Mouse (Mus musculus) MEL (cell line): ENCODE data around the gene Pgam5. TPM values are rescaled to one million over a fixed set of nuclear protein-coding genes. Genes with fewer than 3 reads are reported as not detected.

ENCODE experiments used
- DNase-seq: peaks from one replicate; pipeline ENCODE4 v3.0.0; 2011; ENCODE audit warnings: low read depth, low spot score
- H3K27ac ChIP-seq: 2 replicates; pipeline ENCODE4 v1.5.1; 2012; ENCODE audit warnings: low read depth, mild to moderate bottlenecking, control low read depth, low read length, moderate library complexity; ENCODE audit not compliant: control insufficient read depth
- H3K27me3 ChIP-seq, 2 experiments: fragments of 150-350 bp in 1 of 2; sonication (generic) in 1 of 2; 2 replicates each; pipeline ENCODE4 v1.6.1; 2012; ENCODE audit warnings: low read length in 2 of 2, mild to moderate bottlenecking in 2 of 2, improper control_type of control experiment in 1 of 2, moderate library complexity in 1 of 2; ENCODE audit not compliant: insufficient read depth in 2 of 2, control insufficient read depth in 1 of 2
- H3K36me3 ChIP-seq, 2 experiments: 2 replicates each; pipeline ENCODE4 v1.6.1; 2012 to 2014; ENCODE audit warnings: low read length in 2 of 2, improper control_type of control experiment in 1 of 2, inconsistent platforms in 1 of 2, mild to moderate bottlenecking in 1 of 2; ENCODE audit not compliant: insufficient read depth in 2 of 2, control insufficient read depth in 1 of 2
- H3K4me1 ChIP-seq, 2 experiments: fragments of 150-350 bp in 1 of 2; sonication (generic) in 1 of 2; 2 replicates each; pipeline ENCODE4 v1.6.1; 2012; ENCODE audit warnings: low read length in 2 of 2, improper control_type of control experiment in 1 of 2, mild to moderate bottlenecking in 1 of 2; ENCODE audit not compliant: insufficient read depth in 2 of 2, control insufficient read depth in 1 of 2
- H3K4me3 ChIP-seq, 2 experiments: fragments of 150-350 bp in 1 of 2; sonication (generic) in 1 of 2; 2 replicates each; pipeline ENCODE4 v1.5.1; 2012; ENCODE audit warnings: low read depth in 2 of 2, low read length in 2 of 2, mild to moderate bottlenecking in 2 of 2, moderate library complexity in 2 of 2, control low read depth in 1 of 2, improper control_type of control experiment in 1 of 2; ENCODE audit not compliant: control insufficient read depth in 1 of 2, insufficient read depth in 1 of 2
- H3K79me2 ChIP-seq: 2 replicates; pipeline ENCODE4 v1.6.1; 2012; ENCODE audit warnings: mild to moderate bottlenecking, low read length, moderate library complexity; ENCODE audit not compliant: control insufficient read depth, poor library complexity, insufficient read depth
- H3K9ac ChIP-seq: 2 replicates; pipeline ENCODE4 v1.6.1; 2012; ENCODE audit warnings: low read depth, mild to moderate bottlenecking, control low read depth, low read length, moderate library complexity; ENCODE audit not compliant: control insufficient read depth, poor library complexity, severe bottlenecking
- H3K9me3 ChIP-seq: fragments of 150-350 bp; sonication (generic); replicated peaks from 2 replicates; pipeline ENCODE4 v1.6.1; 2012; ENCODE audit warnings: mild to moderate bottlenecking, low read length, improper control_type of control experiment, moderate library complexity; ENCODE audit not compliant: insufficient read depth
- CHD1 ChIP-seq: IDR thresholded peaks from 2 replicates; pipeline ENCODE4 v1.6.1; 2012; ENCODE audit warnings: low read depth, mild to moderate bottlenecking, inconsistent platforms, low read length, improper control_type of control experiment
- CHD2 ChIP-seq: IDR thresholded peaks from 2 replicates; pipeline ENCODE4 v1.6.1; 2011; ENCODE audit warnings: low read length, improper control_type of control experiment
- CTCF ChIP-seq, 3 experiments: IDR thresholded peaks in 2 of 3; conservative IDR thresholded peaks in 1 of 3; 2 replicates each; pipeline ENCODE4 v1.5.1; 2011 to 2012; ENCODE audit warnings: low read length in 3 of 3, low read depth in 2 of 3, mild to moderate bottlenecking in 2 of 3, improper control_type of control experiment in 1 of 3, inconsistent platforms in 1 of 3, mixed read lengths in 1 of 3, moderate library complexity in 1 of 3; ENCODE audit not compliant: control insufficient read depth in 1 of 3, insufficient read depth in 1 of 3, poor library complexity in 1 of 3, severe bottlenecking in 1 of 3
- ELF1 ChIP-seq: IDR thresholded peaks from 2 replicates; pipeline ENCODE4 v1.6.1; 2014; ENCODE audit warnings: low read depth, mild to moderate bottlenecking, inconsistent platforms, low read length, improper control_type of control experiment, moderate library complexity
- GABPA ChIP-seq: IDR thresholded peaks from 2 replicates; pipeline ENCODE4 v1.6.1; 2012; ENCODE audit warnings: low read depth, mild to moderate bottlenecking, inconsistent platforms, low read length, improper control_type of control experiment, moderate library complexity
- HCFC1 ChIP-seq: IDR thresholded peaks from 2 replicates; pipeline ENCODE4 v1.6.1; 2012; ENCODE audit warnings: low read depth, mild to moderate bottlenecking, inconsistent platforms, low read length, improper control_type of control experiment, moderate library complexity
- MAX ChIP-seq: IDR thresholded peaks from 2 replicates; pipeline ENCODE4 v1.6.1; 2011; ENCODE audit warnings: low read length, improper control_type of control experiment
- MYC ChIP-seq: IDR thresholded peaks from 2 replicates; pipeline ENCODE4 v1.6.1; 2011; ENCODE audit warnings: low read depth, mild to moderate bottlenecking, low read length, improper control_type of control experiment, moderate library complexity
- TAL1 ChIP-seq: IDR thresholded peaks from 2 replicates; pipeline ENCODE4 v1.6.1; 2012; ENCODE audit warnings: mild to moderate bottlenecking, inconsistent platforms, low read length, moderate library complexity, mixed read lengths
- TBP ChIP-seq: IDR thresholded peaks from 2 replicates; pipeline ENCODE4 v1.8.0; 2011; ENCODE audit warnings: low read depth, low read length, improper control_type of control experiment
- USF1 ChIP-seq: IDR thresholded peaks from 2 replicates; pipeline ENCODE4 v1.6.1; 2014; ENCODE audit warnings: low read depth, mild to moderate bottlenecking, inconsistent platforms, low read length, improper control_type of control experiment, moderate library complexity
- ZMIZ1 ChIP-seq: IDR thresholded peaks from 2 replicates; pipeline ENCODE4 v1.6.1; 2012; ENCODE audit warnings: low read depth, mild to moderate bottlenecking, inconsistent platforms, low read length, improper control_type of control experiment, moderate library complexity
- polyA plus RNA-seq, 2 experiments: library from polyadenylated mRNA; stranded (reverse) in 1 of 2; unstranded in 1 of 2; fragments of >175 nt in 1 of 2; fragments of >200 nt in 1 of 2; gene quantifications; 2 replicates each; pipeline versions ENCODE4 v1.2.1 to v1.2.4; 2012; ENCODE audit warnings: low replicate concordance in 2 of 2, low read depth in 1 of 2; ENCODE audit not compliant: insufficient read length in 2 of 2, insufficient read depth in 1 of 2, missing spikeins in 1 of 2
- total RNA-seq: library from RNA; depleted of rRNA; stranded (reverse); fragments of 300-350 nt; gene quantifications from 2 replicates; pipeline ENCODE4 v1.2.3, GENCODE M21; 2012

Gene Pgam5
- total and polyA plus RNA-seq, 3 experiments, result 95.8 to 115 TPM; not detected in 1

DNA sequence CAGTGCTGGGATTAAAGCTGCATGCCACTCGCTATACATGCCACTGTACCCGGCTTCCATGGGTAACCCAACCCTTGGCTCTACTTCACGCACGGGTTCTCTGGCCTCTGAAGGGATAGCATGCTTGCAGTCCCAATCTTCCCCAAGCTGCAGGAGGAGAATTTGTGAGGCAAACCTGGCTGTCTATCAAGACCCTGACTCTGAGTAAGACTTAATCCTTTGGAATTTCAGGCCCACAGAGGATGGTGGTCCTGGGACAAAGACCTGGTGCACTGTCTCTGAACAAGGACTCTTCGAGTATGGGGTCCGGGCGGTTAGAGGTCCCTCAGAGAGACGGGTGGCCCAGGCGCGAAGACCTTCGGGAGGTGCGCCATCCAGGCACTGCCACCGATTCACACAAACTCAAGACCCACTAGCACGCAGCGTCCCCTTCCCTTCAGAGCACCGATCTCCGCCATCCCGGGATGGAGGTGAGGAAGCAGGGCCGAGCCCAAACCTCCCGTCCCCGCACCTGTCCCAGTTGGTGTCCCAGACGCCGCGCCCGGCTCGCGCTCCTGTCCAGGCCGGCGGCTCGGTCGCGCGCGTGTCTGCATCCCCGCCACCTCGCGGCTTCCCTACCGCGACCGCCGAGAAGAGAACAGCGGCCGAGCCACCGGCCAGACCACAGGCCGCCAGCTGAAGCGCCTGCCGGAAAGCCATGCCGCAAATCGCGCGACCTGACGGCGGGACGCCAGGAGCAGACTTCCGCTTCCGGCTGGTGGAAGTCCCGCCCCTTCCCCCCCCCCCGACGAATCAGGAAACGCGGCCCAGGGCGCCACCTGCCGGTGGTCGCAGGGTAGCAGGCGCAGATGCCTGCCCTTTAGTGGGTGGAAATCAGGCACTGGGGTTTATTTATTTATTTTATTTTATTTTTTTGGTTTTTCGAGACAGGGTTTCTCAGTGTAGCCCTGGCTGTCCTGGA is at the start of gene Pgam5 (continued):
- TF ChIP-seq MYC (peak; percentile 30; the same call in 1 of the 2 replicates), ELF1 (peak; percentile 91), HCFC1 (peak; percentile 87), CHD1 (peak; percentile 64; the same call in 1 of the 2 replicates), TAL1 (no peak), MAX (peak; percentile 58; the same call in 1 of the 2 replicates)

GRCm38 (mm10) chr5:110313127-110313526 is 43.4 kb upstream of the Pgam5 start:
- H3K79me2 ChIP-seq, result no peaks in the 10 kb centered on the region
- H3K27ac ChIP-seq, result no peak overlapping the region
- no peak for DNase-seq
- no peaks in the 10 kb centered on the region for H3K9me3 ChIP-seq
- TF ChIP-seq TBP, result no peak
- TF ChIP-seq CTCF (IDR thresholded peaks at IDR 0.05 in 2 of 3, conservative IDR thresholded peaks at IDR 0.05 in 1 of 3; ENCODE audit: control insufficient read depth in 1 of 3, insufficient read depth in 1 of 3, low read depth in 2 of 3, low read length in 3 of 3, poor library complexity in 1 of 3, severe bottlenecking in 1 of 3), result no peak
- TF ChIP-seq USF1, result no peak
- TF ChIP-seq ZMIZ1, result no peak
- no peak for TF ChIP-seq CHD2
- H3K9ac ChIP-seq, result no peak overlapping the region
- no peak overlapping the region for H3K4me3 ChIP-seq
- peaks cover 0 to 18% of the 10 kb centered on the region in 2 experiments; a peak in 2 of 4 replicates for H3K36me3 ChIP-seq
- H3K27me3 ChIP-seq, result no peaks in the 10 kb centered on the region
- H3K4me1 ChIP-seq, result no peaks in the 10 kb centered on the region

DNA sequence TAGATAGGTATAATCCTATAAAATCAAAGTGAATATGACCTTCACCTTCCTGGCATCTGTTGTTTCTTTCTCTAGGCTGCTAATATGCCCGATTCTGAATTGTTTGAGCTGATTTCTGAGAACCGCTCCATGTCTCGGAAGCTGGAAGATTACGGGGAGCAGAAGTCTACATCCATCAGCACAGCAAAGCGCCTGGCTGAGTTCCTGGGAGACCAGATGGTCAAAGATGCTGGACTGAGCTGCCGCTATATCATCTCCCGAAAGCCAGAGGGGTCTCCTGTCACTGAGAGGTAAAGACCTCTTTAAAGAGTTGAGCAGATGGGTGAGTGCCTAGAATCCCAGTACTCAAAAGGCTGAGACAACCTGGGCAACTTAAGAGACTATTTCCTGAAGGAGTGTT is 39.1 kb upstream of the Pgam5 start:
- no peaks in the 10 kb centered on the region for H3K9me3 ChIP-seq
- no peaks in the 10 kb centered on the region for H3K27me3 ChIP-seq
- no peak overlapping the region for H3K4me3 ChIP-seq
- DNase-seq, result no peak
- H3K4me1 ChIP-seq, result no peaks in the 10 kb centered on the region
- TF ChIP-seq GABPA (no peak), ELF1 (no peak)
- TF ChIP-seq, all 39 proteins: peak for 0
- Histone ChIP-seq H3K79me2 (no peaks in the 10 kb centered on the region), H3K36me3 (peaks cover 0 to 14% of the 10 kb centered on the region in 2 experiments; a peak in 2 of 4 replicates), H3K27ac (no peak overlapping the region), H3K9ac (no peak overlapping the region)
